Mouse (Mus musculus): Measurements from ENCODE around the gene Mtif3.

The Mtif3 gene

DNA sequence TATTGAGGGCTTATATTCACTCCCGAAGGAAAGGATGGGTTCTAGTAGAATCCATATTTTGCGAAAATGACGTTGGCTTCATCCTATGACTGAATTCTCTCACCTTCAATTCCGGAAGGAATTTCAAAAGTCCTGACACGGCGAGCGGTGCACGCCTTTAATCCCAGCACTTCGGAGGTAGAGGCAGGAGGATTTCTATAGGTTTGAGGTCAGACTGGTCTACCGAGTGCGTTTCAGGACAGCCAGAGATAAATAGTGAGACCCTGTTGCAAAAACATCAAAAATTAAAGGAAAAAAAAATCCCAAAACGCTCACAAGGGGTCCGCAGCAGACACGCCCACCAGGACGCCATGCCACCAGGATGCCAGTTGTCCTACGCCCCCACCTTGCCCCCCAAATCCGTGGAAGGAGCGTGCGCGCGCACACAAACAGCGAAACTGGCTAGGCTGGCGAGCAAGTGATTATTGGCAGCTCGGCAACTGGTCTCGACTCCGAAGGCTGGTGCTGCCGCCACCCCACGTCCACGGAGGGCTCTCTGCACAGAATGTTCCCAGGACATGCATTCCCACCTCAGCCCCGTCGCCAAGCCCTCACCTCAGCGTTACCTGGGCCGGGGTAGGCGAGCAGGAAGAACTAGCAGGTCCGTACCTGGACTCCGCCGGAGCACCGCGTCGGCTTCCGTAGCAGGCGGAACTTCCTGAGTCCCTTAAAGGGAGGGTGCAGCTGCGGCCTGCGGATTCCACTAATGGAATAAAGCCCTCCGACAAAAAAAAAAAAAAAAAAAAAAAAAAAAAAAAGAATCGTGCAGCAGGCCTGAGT lies at the start of gene Mtif3:
Gene Mtif3, minus strand, starts transcription at position 683 of the 819 bp plus-strand sequence.
- peak; percentile 87 to 88 for DNase-seq

GRCm38 (mm10) chr5:147011333-147011732 lies 47.7 kb upstream of the Mtif3 start:
- no peak for DNase-seq

- DNase-seq: no peak
These were observed 39.7 kb upstream of the Mtif3 start for GRCm38 (mm10) chr5:147003303-147003702.

- no peak for DNase-seq
These were observed 37.7 kb upstream of the Mtif3 start for GRCm38 (mm10) chr5:147001312-147001711.

GRCm38 (mm10) chr5:146998802-146999201 lies 35.2 kb upstream of the Mtif3 start:
- no peak for DNase-seq

- no peak for DNase-seq
These were observed 33.2 kb upstream of the Mtif3 start for GRCm38 (mm10) chr5:146996812-146997211.

DNA sequence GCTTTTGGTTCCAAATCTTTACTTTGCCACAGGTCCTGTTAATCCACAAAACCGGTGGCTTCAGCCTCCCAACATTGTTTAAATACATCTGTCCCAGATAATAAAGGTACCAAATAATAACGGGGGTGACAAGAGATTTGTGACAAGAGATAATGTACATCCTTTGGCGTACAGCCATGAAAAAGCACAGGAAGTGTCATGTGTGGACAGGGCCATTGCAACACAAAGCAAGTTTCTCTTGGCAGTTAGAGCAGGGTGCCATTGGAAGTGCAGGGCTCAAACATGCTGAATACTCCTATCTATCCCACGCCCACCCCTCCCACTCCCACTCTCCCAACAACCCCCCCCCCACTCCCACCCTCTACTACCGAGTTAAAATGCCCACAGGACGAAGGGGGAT lies 31.4 kb upstream of the Mtif3 start:
- no peak for DNase-seq

DNA sequence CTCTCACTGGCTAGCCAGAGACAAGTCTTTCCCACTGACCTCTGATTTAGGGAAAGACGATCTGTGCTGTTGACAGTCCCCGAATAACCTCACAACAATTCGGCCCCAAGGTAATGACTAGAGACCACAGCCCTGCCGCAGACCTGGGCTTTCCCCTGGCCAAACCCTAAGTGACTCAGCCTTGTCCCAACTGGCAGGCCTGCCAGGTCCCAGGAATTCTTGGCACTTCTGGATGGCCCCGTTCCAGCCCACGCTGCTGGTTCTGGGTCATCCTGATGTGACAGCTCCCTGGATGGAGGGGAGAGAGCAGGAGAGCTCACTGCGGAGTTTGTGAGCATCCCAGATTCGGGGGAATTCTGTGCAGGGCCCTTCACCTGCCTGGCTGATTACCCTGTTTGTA lies 29.9 kb upstream of the Mtif3 start:
- peak in 1 of 2 experiments; percentile 37 for DNase-seq

- DNase-seq: no peak
These were observed 25.5 kb upstream of the Mtif3 start for GRCm38 (mm10) chr5:146989051-146989450.

- DNase-seq: no peak
These were observed 24.0 kb upstream of the Mtif3 start for GRCm38 (mm10) chr5:146987588-146987987.

- peak in 1 of 2 experiments; percentile 27 for DNase-seq
These were observed 22.3 kb upstream of the Mtif3 start for GRCm38 (mm10) chr5:146985725-146986433.

- peak; percentile 80 to 85 for DNase-seq
These were observed 19.6 kb upstream of the Mtif3 start for GRCm38 (mm10) chr5:146983216-146983615.

GRCm38 (mm10) chr5:146981376-146981775 lies 17.8 kb upstream of the Mtif3 start:
- no peak for DNase-seq

GRCm38 (mm10) chr5:146974781-146975123 lies 11.2 kb upstream of the Mtif3 start:
- no peak for DNase-seq

- DNase-seq: no peak
These were observed 10.5 kb upstream of the Mtif3 start for GRCm38 (mm10) chr5:146973858-146974780.

DNA sequence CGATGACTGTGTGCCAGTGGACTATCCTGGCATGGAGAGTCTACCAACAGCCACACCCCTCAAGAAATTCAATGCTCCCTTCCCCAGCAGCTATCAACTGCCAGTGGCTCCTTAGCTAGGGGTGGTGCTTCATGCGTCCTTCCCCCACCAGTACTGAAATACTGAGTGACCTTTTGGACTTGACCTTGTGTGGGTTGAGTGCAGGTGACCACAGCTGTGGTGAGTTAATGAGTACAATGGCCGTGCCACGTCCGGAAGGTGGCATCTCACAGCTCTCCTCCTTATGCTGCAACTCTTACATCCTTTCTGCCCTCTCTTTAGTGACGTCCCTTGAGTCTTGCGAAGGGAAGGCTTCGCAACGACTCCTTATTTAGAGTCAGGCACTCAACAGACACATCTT lies 9.8 kb upstream of the Mtif3 start:
- DNase-seq: no peak

GRCm38 (mm10) chr5:146971776-146972561 lies 8.4 kb upstream of the Mtif3 start:
- no peak for DNase-seq

- no peak for DNase-seq
These were observed 5.2 kb upstream of the Mtif3 start for GRCm38 (mm10) chr5:146968695-146969393.

DNA sequence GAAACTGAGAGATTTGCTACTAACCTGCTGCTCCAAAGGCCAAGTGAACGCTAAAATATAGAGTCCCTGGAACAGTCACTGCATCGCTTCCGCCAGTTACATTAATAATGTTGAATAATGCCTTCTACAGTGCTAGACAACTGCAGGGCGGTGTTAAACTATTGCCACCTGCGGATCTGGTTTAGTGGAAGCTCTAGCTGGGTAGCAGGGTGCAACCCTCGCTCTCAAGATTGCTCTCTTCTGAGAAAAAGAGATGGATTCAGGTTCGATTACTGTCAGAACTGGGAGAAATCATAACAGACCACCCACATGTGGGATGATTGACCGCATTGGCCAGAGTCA lies 308 bp upstream of the Mtif3 start:
- DNase-seq: no peak

GRCm38 (mm10) chr5:146956678-146957077 lies 6.9 kb downstream of the Mtif3 start:
- DNase-seq: no peak

DNA sequence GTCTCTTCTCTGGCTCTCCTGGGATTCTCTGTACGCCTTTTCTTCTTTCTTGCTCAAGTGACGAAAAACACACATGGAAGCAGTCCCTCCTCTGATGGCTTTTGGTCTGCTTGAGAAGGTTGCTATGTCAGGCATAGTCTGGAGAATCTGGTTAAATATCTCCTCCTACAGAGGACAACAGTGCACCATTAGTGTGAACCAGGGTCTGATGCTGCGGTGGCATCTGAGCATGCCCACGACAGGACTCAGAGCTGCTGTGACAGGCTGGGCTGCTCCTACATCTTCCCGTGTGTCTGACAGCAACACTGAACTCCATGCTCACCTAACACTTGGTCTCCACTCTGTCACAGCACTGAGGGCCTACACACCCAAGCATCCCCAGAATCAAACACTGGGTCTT lies 7.9 kb downstream of the Mtif3 start:
- no peak for DNase-seq

GRCm38 (mm10) chr5:146954576-146954975 lies 9.0 kb downstream of the Mtif3 start:
- DNase-seq: no peak
